9 mouse cellular contexts compared by ENCODE assay signal in genomic region chr8:94872156-94872555, GRCm38 (mm10). TPM values are rescaled to one million over a fixed set of nuclear protein-coding genes. Genes with fewer than 3 reads are reported as not detected.
DNase-seq lines count a peak whose midpoint lies in the region; ATAC-seq and TF ChIP-seq lines count a peak whose summit lies in the region.
"Had no signal": no experiment of that assay in that cellular context is flagged by ENCODE, and none has a peak within 500 bp of the region (broad histone marks: within the 10 kb centered on the region; RNA-seq: fewer than 3 reads in every experiment).

No protein-coding gene starts in this region.

- H3K36me3 ChIP-seq in embryonic facial prominence, embryonic 14.5 days (ENCODE audit: control insufficient read depth, insufficient read depth, low read length): 0 out of 2 replicates have a peak, but pooled peaks cover 3% of the 10 kb centered on the region
- 0 out of 2 replicates have a peak, but pooled peaks cover 3% of the 10 kb centered on the region for H3K36me3 ChIP-seq in hindbrain, embryonic 16.5 days (ENCODE audit: control insufficient read depth, insufficient read depth, low read length)
- H3K36me3 ChIP-seq in limb, embryonic 14.5 days (ENCODE audit: control insufficient read depth, insufficient read depth, low read length): peaks cover 2% of the 10 kb centered on the region; the same call in 1 of the 2 replicates

- DNase-seq in kidney, adult 11 months: peak; percentile 63
- no peak for DNase-seq in kidney, postnatal 4 days
- no peak for DNase-seq in embryonic facial prominence, embryonic 14.5 days (ENCODE audit: low spot score)
- DNase-seq in limb, embryonic 14.5 days (ENCODE audit: low spot score): no peak
- DNase-seq in spleen, postnatal 4 days (ENCODE audit: low spot score in 2 of 2): no peak
- no peak for DNase-seq in cerebellum, postnatal 4 days (ENCODE audit: low spot score in 2 of 2)

- H3K9me3 ChIP-seq in embryonic facial prominence, embryonic 14.5 days (ENCODE audit: control insufficient read depth, low read length): no peaks in the 10 kb centered on the region
- no peaks in the 10 kb centered on the region for H3K9me3 ChIP-seq in hindbrain, embryonic 16.5 days (ENCODE audit: control insufficient read depth, low read length)
- H3K9me3 ChIP-seq in limb, embryonic 14.5 days (ENCODE audit: control insufficient read depth, low read length): no peaks in the 10 kb centered on the region

- 18% methylated on average over 3 of the region's 3 CpGs for WGBS in embryonic facial prominence, embryonic 14.5 days
- WGBS in hindbrain, embryonic 16.5 days: 20% methylated on average over 3 of the region's 3 CpGs
- 26% methylated on average over 3 of the region's 3 CpGs for WGBS in limb, embryonic 14.5 days

- no peak for ATAC-seq in embryonic facial prominence, embryonic 14.5 days (ENCODE audit: low read depth)
- ATAC-seq in hindbrain, embryonic 16.5 days: no peak
- no peak for ATAC-seq in limb, embryonic 14.5 days (ENCODE audit: low FRiP score, low read depth)
- no peak for ATAC-seq in granulocyte monocyte progenitor cell, adult 5-6 weeks (replicated peaks; ENCODE audit: poor library complexity, severe bottlenecking)

- 0 out of 2 replicates have a peak overlapping the region, but pooled peaks have one; percentile 3 for H3K4me3 ChIP-seq in embryonic facial prominence, embryonic 14.5 days (ENCODE audit: low read depth, low read length)
- H3K4me3 ChIP-seq in hindbrain, embryonic 16.5 days (ENCODE audit: low read length): no peak overlapping the region
- no peak overlapping the region for H3K4me3 ChIP-seq in limb, embryonic 14.5 days (replicated peaks; ENCODE audit: low read length)
- H3K4me3 ChIP-seq: myocyte had no signal

- no peak for TF ChIP-seq POLR2A in limb, embryonic 14.5 days (IDR thresholded peaks at IDR 0.05; ENCODE audit: borderline replicate concordance, extremely low read depth, insufficient read depth, insufficient read length)

- H3K27ac ChIP-seq in embryonic facial prominence, embryonic 14.5 days (replicated peaks; ENCODE audit: low read depth, low read length): no peak overlapping the region
- H3K27ac ChIP-seq in hindbrain, embryonic 16.5 days (ENCODE audit: low read depth, low read length): no peak overlapping the region
- H3K27ac ChIP-seq in limb, embryonic 14.5 days (replicated peaks; ENCODE audit: low read depth, low read length): no peak overlapping the region

- peaks cover 7% of the 10 kb centered on the region; the same call in 1 of the 2 replicates for H3K27me3 ChIP-seq in embryonic facial prominence, embryonic 14.5 days (replicated peaks; ENCODE audit: control insufficient read depth, insufficient read depth, low read length)
- H3K27me3 ChIP-seq in hindbrain, embryonic 16.5 days (replicated peaks; ENCODE audit: control insufficient read depth, insufficient read depth, low read length): peaks cover 10% of the 10 kb centered on the region
- H3K27me3 ChIP-seq in limb, embryonic 14.5 days (ENCODE audit: control insufficient read depth, insufficient read depth, low read length): peaks cover 3% of the 10 kb centered on the region; the same call in 1 of the 2 replicates

- peak overlapping the region; percentile 30 for H3K9ac ChIP-seq in embryonic facial prominence, embryonic 14.5 days (ENCODE audit: low read depth, low read length)
- H3K9ac ChIP-seq in hindbrain, embryonic 16.5 days (ENCODE audit: low read depth, low read length): no peak overlapping the region
- 0 out of 2 replicates have a peak overlapping the region, but pooled peaks have one; percentile 7 for H3K9ac ChIP-seq in limb, embryonic 14.5 days (ENCODE audit: low read depth, low read length, severe bottlenecking)

- H3K4me1 ChIP-seq in embryonic facial prominence, embryonic 14.5 days (ENCODE audit: control insufficient read depth, insufficient read depth, low read length): peaks cover 30% of the 10 kb centered on the region
- peaks cover 57% of the 10 kb centered on the region for H3K4me1 ChIP-seq in hindbrain, embryonic 16.5 days (ENCODE audit: control insufficient read depth, insufficient read depth, low read depth, low read length)
- peaks cover 51% of the 10 kb centered on the region for H3K4me1 ChIP-seq in limb, embryonic 14.5 days (ENCODE audit: control insufficient read depth, insufficient read depth, low read length)

- peak overlapping the region; percentile 85 for H3K4me2 ChIP-seq in embryonic facial prominence, embryonic 14.5 days (ENCODE audit: low read depth, low read length)
- peak overlapping the region; percentile 1; the same call in 1 of the 2 replicates for H3K4me2 ChIP-seq in hindbrain, embryonic 16.5 days (ENCODE audit: low read length)
- 0 out of 2 replicates have a peak overlapping the region, but pooled peaks have one; percentile 9 for H3K4me2 ChIP-seq in limb, embryonic 14.5 days (replicated peaks; ENCODE audit: low read depth, low read length, severe bottlenecking)

RNA-seq across cellular contexts. Expression of gene Dok4, which starts 4.0 kb away (rescaled TPM):
- 30.6 and 31.6 TPM in 2 replicates for polyA plus RNA-seq in embryonic facial prominence, embryonic 14.5 days (2014; fragmentation: Nextera tagmentation; extraction: Ambion mirVana)
- 91.1 and 95.5 TPM in 2 replicates for polyA plus RNA-seq in hindbrain, embryonic 16.5 days (2015; fragmentation: Nextera tagmentation; extraction: Ambion mirVana)
- 29.1 and 35.8 TPM in 2 replicates for polyA plus RNA-seq in limb, embryonic 14.5 days (2012; rRNA removed)
- polyA plus RNA-seq in limb, embryonic 14.5 days (2014; fragmentation: Nextera tagmentation; extraction: Ambion mirVana): 23.3 and 26.9 TPM in 2 replicates
- not detected in 2 replicates for total RNA-seq in granulocyte monocyte progenitor cell, adult 5-6 weeks (2014; fragmentation: Nextera tagmentation)
- total RNA-seq in granulocyte monocyte progenitor cell, adult 5-6 weeks (2017): 0.13 and 0.62 TPM in 2 replicates

RNA-seq across cellular contexts. Expression of gene Polr2c, which starts 14.9 kb away (rescaled TPM):
- polyA plus RNA-seq in embryonic facial prominence, embryonic 14.5 days (2014; fragmentation: Nextera tagmentation; extraction: Ambion mirVana): 121 and 129 TPM in 2 replicates
- 109 and 119 TPM in 2 replicates for polyA plus RNA-seq in hindbrain, embryonic 16.5 days (2015; fragmentation: Nextera tagmentation; extraction: Ambion mirVana)
- polyA plus RNA-seq in limb, embryonic 14.5 days (2012; rRNA removed): 129 and 135 TPM in 2 replicates
- polyA plus RNA-seq in limb, embryonic 14.5 days (2014; fragmentation: Nextera tagmentation; extraction: Ambion mirVana): 135 and 140 TPM in 2 replicates
- 57.6 and 75.3 TPM in 2 replicates for total RNA-seq in granulocyte monocyte progenitor cell, adult 5-6 weeks (2014; fragmentation: Nextera tagmentation)
- total RNA-seq in granulocyte monocyte progenitor cell, adult 5-6 weeks (2017): 55.6 and 74.5 TPM in 2 replicates

RNA-seq across cellular contexts. Expression of gene Ciapin1, which starts 34.0 kb away (rescaled TPM):
- 72.2 and 79.5 TPM in 2 replicates for polyA plus RNA-seq in embryonic facial prominence, embryonic 14.5 days (2014; fragmentation: Nextera tagmentation; extraction: Ambion mirVana)
- 190 and 191 TPM in 2 replicates for polyA plus RNA-seq in hindbrain, embryonic 16.5 days (2015; fragmentation: Nextera tagmentation; extraction: Ambion mirVana)
- polyA plus RNA-seq in limb, embryonic 14.5 days (2012; rRNA removed): 55.0 and 55.2 TPM in 2 replicates
- polyA plus RNA-seq in limb, embryonic 14.5 days (2014; fragmentation: Nextera tagmentation; extraction: Ambion mirVana): 83.6 and 84.3 TPM in 2 replicates
- 45.7 and 48.0 TPM in 2 replicates for total RNA-seq in granulocyte monocyte progenitor cell, adult 5-6 weeks (2014; fragmentation: Nextera tagmentation)
- total RNA-seq in granulocyte monocyte progenitor cell, adult 5-6 weeks (2017): 46.1 and 72.3 TPM in 2 replicates

RNA-seq across cellular contexts. Expression of gene Coq9, which starts 34.0 kb away (rescaled TPM):
- polyA plus RNA-seq in embryonic facial prominence, embryonic 14.5 days (2014; fragmentation: Nextera tagmentation; extraction: Ambion mirVana): 73.8 and 77.9 TPM in 2 replicates
- polyA plus RNA-seq in hindbrain, embryonic 16.5 days (2015; fragmentation: Nextera tagmentation; extraction: Ambion mirVana): 67.7 and 69.8 TPM in 2 replicates
- 84.5 and 88.1 TPM in 2 replicates for polyA plus RNA-seq in limb, embryonic 14.5 days (2012; rRNA removed)
- polyA plus RNA-seq in limb, embryonic 14.5 days (2014; fragmentation: Nextera tagmentation; extraction: Ambion mirVana): 72.4 and 86.0 TPM in 2 replicates
- total RNA-seq in granulocyte monocyte progenitor cell, adult 5-6 weeks (2014; fragmentation: Nextera tagmentation): 49.5 and 54.4 TPM in 2 replicates
- 46.6 and 57.4 TPM in 2 replicates for total RNA-seq in granulocyte monocyte progenitor cell, adult 5-6 weeks (2017)

RNA-seq across cellular contexts. Expression of gene Ccdc102a, which starts 45.7 kb away (rescaled TPM):
- polyA plus RNA-seq in embryonic facial prominence, embryonic 14.5 days (2014; fragmentation: Nextera tagmentation; extraction: Ambion mirVana): 38.5 and 49.5 TPM in 2 replicates
- 5.7 and 6.9 TPM in 2 replicates for polyA plus RNA-seq in hindbrain, embryonic 16.5 days (2015; fragmentation: Nextera tagmentation; extraction: Ambion mirVana)
- 60.1 and 60.7 TPM in 2 replicates for polyA plus RNA-seq in limb, embryonic 14.5 days (2012; rRNA removed)
- polyA plus RNA-seq in limb, embryonic 14.5 days (2014; fragmentation: Nextera tagmentation; extraction: Ambion mirVana): 52.9 and 66.3 TPM in 2 replicates
- not detected in 2 replicates for total RNA-seq in granulocyte monocyte progenitor cell, adult 5-6 weeks (2014; fragmentation: Nextera tagmentation)
- 0.34 and 1.5 TPM in 2 replicates for total RNA-seq in granulocyte monocyte progenitor cell, adult 5-6 weeks (2017)

Comparison
In these comparisons a context has a peak if more than half of its experiments do, and no peak if none do; other contexts are left out.
1. H3K4me2 ChIP-seq: peak in every context shown above with its lines; median percentile 85 in embryonic facial prominence, embryonic 14.5 days; 9 in limb, embryonic 14.5 days; 1 in hindbrain, embryonic 16.5 days.